Mouse (Mus musculus) retina, adult 2 months (tissue): ENCODE measurements around the gene 2210407C18Rik.

Source experiments
- DNase-seq: peaks from one replicate; pipeline ENCODE4 v3.0.0-alpha.2; 2012; ENCODE audit warnings: low read depth, low spot score

2210407C18Rik gene

GRCm38 (mm10) chr11:58602062-58602461 is 13.8 kb downstream of the 2210407C18Rik start:
- no peak for DNase-seq

GRCm38 (mm10) chr11:58597837-58598236 is 18.0 kb downstream of the 2210407C18Rik start:
- no peak for DNase-seq

GRCm38 (mm10) chr11:58594814-58595213 is 21.1 kb downstream of the 2210407C18Rik start, which contains the start of gene Olfr324:
Gene Olfr324 (plus strand): TSS chr11:58595114.
- no peak for DNase-seq

- no peak for DNase-seq
Measured at GRCm38 (mm10) chr11:58588620-58589250, 27.1 kb downstream of the 2210407C18Rik start.

- peak; percentile 4 for DNase-seq
Measured at GRCm38 (mm10) chr11:58587898-58588348, 28.0 kb downstream of the 2210407C18Rik start.

- no peak for DNase-seq
Measured at GRCm38 (mm10) chr11:58578636-58579035, 37.2 kb downstream of the 2210407C18Rik start.

- no peak for DNase-seq
Measured at GRCm38 (mm10) chr11:58577430-58577829, 38.4 kb downstream of the 2210407C18Rik start, which contains the start of gene Olfr325. Gene Olfr325 (plus strand): TSS chr11:58577730.

- no peak for DNase-seq
Measured at GRCm38 (mm10) chr11:58570405-58570804, 45.5 kb downstream of the 2210407C18Rik start, which contains the start of gene Olfr224. Gene Olfr224 (minus strand): TSS chr11:58570553.
